Mouse (Mus musculus): ENCODE results near the gene Rimbp2. TPM values are rescaled to one million over a fixed set of nuclear protein-coding genes. Genes with fewer than 3 reads are reported as not detected.
"Not testable (repeated sequence)": the region's sequence is repeated elsewhere in the genome, so short reads cannot be mapped to it uniquely, and the experiment has no call there.

Gene Rimbp2
- 1.2 and 1.4 TPM in 2 replicates for polyA plus RNA-seq (2015; fragmentation: Nextera tagmentation; extraction: Ambion mirVana)

GRCm38 (mm10) chr5:128953278-128954070, at the start of gene Rimbp2:
Gene Rimbp2 (minus strand): TSS chr5:128953486.
- H3K4me1 ChIP-seq: peaks cover 10% of the 10 kb centered on the region; the same call in 1 of the 2 replicates
- H3K4me2 ChIP-seq: peak within 1 kb of the TSS; percentile 70
- H3K9me3 ChIP-seq (replicated peaks): no peaks in the 10 kb centered on the region
- peak within 1 kb of the TSS; percentile 53 for H3K4me3 ChIP-seq
- H3K27me3 ChIP-seq: 0 out of 2 replicates have a peak, but pooled peaks cover 8% of the 10 kb centered on the region
- peak; percentile 66 for ATAC-seq
- no peaks in the 10 kb centered on the region for H3K36me3 ChIP-seq (ENCODE audit: poor library complexity, severe bottlenecking)
- H3K27ac ChIP-seq: peak within 1 kb of the TSS; percentile 65
- WGBS: 9% methylated on average over 16 of the region's 17 CpGs
- H3K9ac ChIP-seq: peak within 1 kb of the TSS; percentile 72

- Histone ChIP-seq H3K36me3 (ENCODE audit: poor library complexity, severe bottlenecking) (no peaks in the 10 kb centered on the region), H3K4me3 (no peak overlapping the region), H3K4me2 (no peak overlapping the region), H3K27me3 (no peaks in the 10 kb centered on the region), H3K4me1 (peaks cover 23% of the 10 kb centered on the region), H3K9ac (no peak overlapping the region), H3K9me3 (replicated peaks) (no peaks in the 10 kb centered on the region), H3K27ac (no peak overlapping the region; the same call in 1 of the 2 replicates)
- no peak for ATAC-seq
- WGBS: 71% methylated on average over 14 of the region's 14 CpGs
Measured at GRCm38 (mm10) chr5:129002571-129003011, 49.3 kb upstream of the Rimbp2 start.

- Histone ChIP-seq H3K36me3 (ENCODE audit: poor library complexity, severe bottlenecking) (no peaks in the 10 kb centered on the region), H3K4me2 (no peak overlapping the region), H3K9me3 (replicated peaks) (no peaks in the 10 kb centered on the region), H3K4me1 (peaks cover 10% of the 10 kb centered on the region; the same call in 1 of the 2 replicates), H3K27me3 (no peaks in the 10 kb centered on the region), H3K27ac (no peak overlapping the region), H3K9ac (no peak overlapping the region), H3K4me3 (no peak overlapping the region)
- WGBS: 54% methylated on average over 8 of the region's 8 CpGs
- ATAC-seq: no peak
Measured at GRCm38 (mm10) chr5:129000706-129001468, 47.6 kb upstream of the Rimbp2 start.

- peaks cover 45% of the 10 kb centered on the region for H3K36me3 ChIP-seq (ENCODE audit: poor library complexity, severe bottlenecking)
- no peak overlapping the region for H3K4me2 ChIP-seq
- WGBS: 65% methylated on average over 19 of the region's 19 CpGs
- peaks cover 15% of the 10 kb centered on the region for H3K4me1 ChIP-seq
- ATAC-seq: peak; percentile 55; the same call in 1 of the 2 replicates
- H3K9me3 ChIP-seq (replicated peaks): no peaks in the 10 kb centered on the region
- no peak overlapping the region for H3K9ac ChIP-seq
- H3K4me3 ChIP-seq: no peak overlapping the region
- H3K27me3 ChIP-seq: peaks cover 2% of the 10 kb centered on the region; the same call in 1 of the 2 replicates
- peak overlapping the region; percentile 27 for H3K27ac ChIP-seq
Measured at GRCm38 (mm10) chr5:128987141-128987954, 34.1 kb upstream of the Rimbp2 start.

DNA sequence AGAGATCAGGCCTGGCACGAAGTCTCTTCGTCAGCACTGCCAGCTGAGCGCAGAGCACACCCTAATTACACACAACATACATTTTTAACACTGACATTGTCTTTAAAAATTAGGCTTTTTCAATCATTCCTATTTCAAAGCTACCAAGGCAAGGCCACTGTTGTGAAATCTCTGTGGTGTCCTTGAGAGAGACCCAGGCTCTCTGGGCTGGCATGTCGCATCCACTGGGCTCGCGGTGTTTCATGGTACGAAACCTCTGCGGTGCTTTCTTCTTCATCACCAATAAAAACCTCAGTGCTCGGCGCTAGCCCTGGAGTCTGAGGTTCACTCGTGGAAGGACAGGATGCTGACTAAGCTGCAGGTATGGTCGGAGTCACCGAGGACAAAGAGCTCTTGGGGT, 32.7 kb upstream of the Rimbp2 start:
- no peak for ATAC-seq
- Histone ChIP-seq H3K4me1 (peaks cover 15% of the 10 kb centered on the region), H3K4me2 (no peak overlapping the region), H3K36me3 (ENCODE audit: poor library complexity, severe bottlenecking) (peaks cover 31% of the 10 kb centered on the region), H3K9ac (no peak overlapping the region), H3K4me3 (no peak overlapping the region), H3K27me3 (peaks cover 3% of the 10 kb centered on the region; the same call in 1 of the 2 replicates), H3K27ac (no peak overlapping the region), H3K9me3 (replicated peaks) (no peaks in the 10 kb centered on the region)
- WGBS: 86% methylated on average over 13 of the region's 13 CpGs

GRCm38 (mm10) chr5:128984536-128984935, 31.2 kb upstream of the Rimbp2 start:
- Histone ChIP-seq H3K4me2 (no peak overlapping the region), H3K9me3 (replicated peaks) (no peaks in the 10 kb centered on the region), H3K27me3 (peaks cover 3% of the 10 kb centered on the region; the same call in 1 of the 2 replicates), H3K4me3 (no peak overlapping the region), H3K36me3 (ENCODE audit: poor library complexity, severe bottlenecking) (peaks cover 27% of the 10 kb centered on the region), H3K9ac (no peak overlapping the region), H3K27ac (no peak overlapping the region), H3K4me1 (peaks cover 15% of the 10 kb centered on the region)
- 92% methylated on average over 6 of the region's 6 CpGs for WGBS
- ATAC-seq: no peak

DNA sequence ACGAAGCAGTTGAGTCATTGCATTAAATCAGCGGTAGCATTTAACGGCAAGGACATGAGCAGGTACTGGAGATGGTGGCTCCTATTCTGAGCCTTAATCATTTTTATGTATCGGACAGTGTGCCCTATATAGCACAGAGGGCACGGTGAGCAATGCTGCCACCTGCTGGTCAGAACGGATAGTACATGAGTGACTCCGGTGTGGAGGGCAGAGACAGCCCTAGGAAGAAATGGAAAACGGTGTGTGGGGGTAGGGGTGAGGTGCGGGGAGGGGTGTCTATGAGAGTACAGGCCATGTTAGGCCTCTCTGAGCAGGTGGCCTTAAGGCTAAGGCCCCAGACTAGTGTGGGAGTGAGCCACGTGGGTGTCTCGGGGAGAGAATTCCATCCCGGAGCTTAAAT, 28.3 kb upstream of the Rimbp2 start:
- WGBS: 28% methylated on average over 12 of the region's 12 CpGs
- no peak overlapping the region for H3K4me2 ChIP-seq
- H3K9me3 ChIP-seq (replicated peaks): no peaks in the 10 kb centered on the region
- peaks cover 3% of the 10 kb centered on the region; the same call in 1 of the 2 replicates for H3K27me3 ChIP-seq
- no peaks in the 10 kb centered on the region for H3K4me1 ChIP-seq
- H3K36me3 ChIP-seq (ENCODE audit: poor library complexity, severe bottlenecking): peaks cover 20% of the 10 kb centered on the region
- H3K9ac ChIP-seq: no peak overlapping the region
- no peak overlapping the region for H3K27ac ChIP-seq
- H3K4me3 ChIP-seq: no peak overlapping the region
- peak; percentile 68 for ATAC-seq

GRCm38 (mm10) chr5:128980857-128981256, 27.6 kb upstream of the Rimbp2 start:
- Histone ChIP-seq H3K36me3 (ENCODE audit: poor library complexity, severe bottlenecking) (peaks cover 12% of the 10 kb centered on the region), H3K4me2 (no peak overlapping the region), H3K4me3 (no peak overlapping the region), H3K9me3 (replicated peaks) (no peaks in the 10 kb centered on the region), H3K4me1 (peaks cover 5% of the 10 kb centered on the region; the same call in 1 of the 2 replicates), H3K27ac (no peak overlapping the region), H3K27me3 (peaks cover 3% of the 10 kb centered on the region; the same call in 1 of the 2 replicates), H3K9ac (no peak overlapping the region)
- WGBS: 75% methylated on average over 7 of the region's 7 CpGs
- no peak for ATAC-seq

DNA sequence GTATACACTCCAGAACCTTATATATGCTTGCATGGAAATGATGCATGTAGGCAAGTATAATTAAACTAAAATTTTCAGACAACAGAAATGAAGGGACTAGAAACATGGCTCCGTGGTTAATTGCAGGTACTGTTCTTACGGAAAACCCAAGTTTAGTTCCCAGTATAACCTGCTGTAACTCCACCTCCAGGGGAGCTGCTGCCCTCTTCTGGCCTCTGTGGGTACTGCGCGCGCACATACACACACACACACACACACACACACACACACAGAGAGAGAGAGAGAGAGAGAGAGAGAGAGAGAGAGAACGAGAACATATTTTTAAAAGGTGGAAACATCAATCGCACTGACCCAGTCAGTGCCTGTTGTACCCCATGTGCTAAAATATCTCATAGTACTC, 25.7 kb upstream of the Rimbp2 start:
- no peaks in the 10 kb centered on the region for H3K36me3 ChIP-seq (ENCODE audit: poor library complexity, severe bottlenecking)
- H3K4me2 ChIP-seq: no peak overlapping the region
- H3K4me1 ChIP-seq: peaks cover 5% of the 10 kb centered on the region; the same call in 1 of the 2 replicates
- H3K27me3 ChIP-seq: peaks cover 3% of the 10 kb centered on the region; the same call in 1 of the 2 replicates
- H3K4me3 ChIP-seq: no peak overlapping the region
- H3K9ac ChIP-seq: no peak overlapping the region
- no peaks in the 10 kb centered on the region for H3K9me3 ChIP-seq (replicated peaks)
- no peak for ATAC-seq
- over 99% methylated on average over 7 of the region's 7 CpGs for WGBS
- H3K27ac ChIP-seq: no peak overlapping the region

GRCm38 (mm10) chr5:128977466-128977865, 24.2 kb upstream of the Rimbp2 start:
- H3K4me2 ChIP-seq; H3K4me1 ChIP-seq; ATAC-seq; H3K4me3 ChIP-seq; H3K9ac ChIP-seq; H3K27ac ChIP-seq; H3K9me3 ChIP-seq (replicated peaks); H3K27me3 ChIP-seq; H3K36me3 ChIP-seq (ENCODE audit: poor library complexity, severe bottlenecking): not testable (repeated sequence)
- 79% methylated on average over 1 of the region's 1 CpGs for WGBS

GRCm38 (mm10) chr5:128976266-128976665, 23.0 kb upstream of the Rimbp2 start:
- ATAC-seq: no peak
- H3K27ac ChIP-seq: no peak overlapping the region
- H3K9ac ChIP-seq: no peak overlapping the region
- H3K4me1 ChIP-seq: peaks cover 5% of the 10 kb centered on the region; the same call in 1 of the 2 replicates
- no peaks in the 10 kb centered on the region for H3K36me3 ChIP-seq (ENCODE audit: poor library complexity, severe bottlenecking)
- 12% methylated on average over 4 of the region's 4 CpGs for WGBS
- no peaks in the 10 kb centered on the region for H3K9me3 ChIP-seq (replicated peaks)
- no peak overlapping the region for H3K4me2 ChIP-seq
- H3K4me3 ChIP-seq: no peak overlapping the region
- H3K27me3 ChIP-seq: no peaks in the 10 kb centered on the region

Measured in forebrain, embryonic 13.5 days (tissue).